Mouse (Mus musculus) frontal cortex, adult 2 months (tissue): ENCODE results near the gene Prr23a1. TPM values are rescaled to one million over a fixed set of nuclear protein-coding genes. Genes with fewer than 3 reads are reported as not detected.

Source experiments
- polyA plus RNA-seq: library from polyadenylated mRNA; depleted of rRNA; stranded (reverse); fragments of >200 nt; gene quantifications from 2 replicates; pipeline ENCODE4 v1.2.3, GENCODE M21; 2012; rRNA removed

Gene Prr23a1
- polyA plus RNA-seq, 1 experiment = not detected

Other genes with a start within 250 kb of the Prr23a1 start
- gene Mrps22, start 240.8 kb upstream of the Prr23a1 start, polyA plus RNA-seq = 23.5 and 26.3 TPM in 2 replicates
- gene Prr23a2, start 14.0 kb downstream of the Prr23a1 start, polyA plus RNA-seq = not detected in 2 replicates
- not detected in 2 replicates for gene Prr23a3, start 22.3 kb downstream of the Prr23a1 start, polyA plus RNA-seq
- gene 7420426K07Rik, start 60.6 kb downstream of the Prr23a1 start, polyA plus RNA-seq = not detected in 2 replicates
- 0.27 and 0.34 TPM in 2 replicates for gene Foxl2, start 112.8 kb downstream of the Prr23a1 start, polyA plus RNA-seq
- 30.6 and 33.1 TPM in 2 replicates for gene Faim, start 143.9 kb downstream of the Prr23a1 start, polyA plus RNA-seq
- not detected in 2 replicates for gene Gm1123, start 193.2 kb downstream of the Prr23a1 start, polyA plus RNA-seq